Mouse (Mus musculus) embryonic fibroblast, embryonic 13.5 days (primary cell): Measurements from ENCODE around the gene Ccr10. TPM values are rescaled to one million over a fixed set of nuclear protein-coding genes. Genes with fewer than 3 reads are reported as not detected.

ENCODE experiments used
- H3K27ac ChIP-seq: 2 replicates; pipeline ENCODE4 v1.5.1; 2012; ENCODE audit warnings: low read length, control low read depth, inconsistent platforms; ENCODE audit not compliant: insufficient read depth
- H3K4me1 ChIP-seq: 2 replicates; pipeline ENCODE4 v1.6.1; 2011; ENCODE audit warnings: low read length; ENCODE audit not compliant: control insufficient read depth, insufficient read depth
- H3K4me3 ChIP-seq: 2 replicates; pipeline ENCODE4 v1.5.1; 2011; ENCODE audit warnings: mild to moderate bottlenecking, control low read depth, low read length; ENCODE audit not compliant: insufficient read depth
- CTCF ChIP-seq: IDR thresholded peaks from 2 replicates; pipeline ENCODE4 v1.5.1; 2011; ENCODE audit warnings: mild to moderate bottlenecking, control low read depth, low read length, moderate library complexity, borderline replicate concordance; ENCODE audit not compliant: insufficient read depth
- POLR2A ChIP-seq: IDR thresholded peaks from 2 replicates; pipeline ENCODE4 v1.6.1; 2011; ENCODE audit warnings: low read depth, mild to moderate bottlenecking, control low read depth, low read length, moderate library complexity
- polyA plus RNA-seq: library from polyadenylated mRNA; stranded (reverse); fragments of >200 nt; gene quantifications from 2 replicates; pipeline ENCODE4 v1.2.4, GENCODE M21; 2011; ENCODE audit warnings: low read depth; ENCODE audit not compliant: missing spikeins, insufficient read length

The Ccr10 gene
- polyA plus RNA-seq, 1 experiment, result not detected

DNA sequence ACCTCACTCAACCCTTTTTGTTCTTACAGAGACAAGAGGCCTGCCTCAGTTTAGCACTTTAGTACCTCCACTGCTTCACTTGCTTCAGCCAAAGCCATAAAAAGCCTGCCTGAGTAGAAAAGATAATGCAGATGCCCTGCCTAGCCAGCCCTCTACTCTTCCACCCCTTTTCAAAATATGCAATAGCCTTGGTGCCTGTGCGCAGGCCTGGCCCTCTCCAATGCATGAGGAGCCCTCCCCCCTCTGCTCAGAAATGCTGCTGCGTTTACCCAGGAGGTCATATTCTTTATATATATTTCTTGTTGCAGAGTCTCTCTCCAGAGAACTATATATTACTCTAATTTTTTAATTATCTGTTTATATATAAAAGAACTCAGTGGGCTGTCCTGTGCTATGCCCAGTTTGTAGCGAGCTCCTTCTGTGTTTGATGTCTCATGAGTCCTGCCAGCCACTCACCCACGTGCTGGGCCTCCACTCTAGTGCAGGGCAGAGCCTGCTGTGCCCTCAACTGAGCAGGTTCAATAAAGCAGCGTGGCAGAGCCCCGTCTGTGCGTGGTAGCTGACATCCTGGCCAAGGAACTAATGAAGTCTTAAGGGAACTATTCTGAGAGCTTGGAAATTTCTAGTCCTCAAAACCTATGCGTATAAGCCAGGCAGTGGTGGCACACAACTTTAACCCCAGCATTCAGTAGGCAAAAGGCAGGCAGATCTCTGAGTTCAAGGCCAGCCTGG is 15.1 kb upstream of the Ccr10 start:
- Histone ChIP-seq H3K4me3 (no peak overlapping the region), H3K27ac (peak overlapping the region; percentile 79), H3K4me1 (peaks cover 7% of the 10 kb centered on the region)
- TF ChIP-seq CTCF, result no peak
- no peak for TF ChIP-seq POLR2A

DNA sequence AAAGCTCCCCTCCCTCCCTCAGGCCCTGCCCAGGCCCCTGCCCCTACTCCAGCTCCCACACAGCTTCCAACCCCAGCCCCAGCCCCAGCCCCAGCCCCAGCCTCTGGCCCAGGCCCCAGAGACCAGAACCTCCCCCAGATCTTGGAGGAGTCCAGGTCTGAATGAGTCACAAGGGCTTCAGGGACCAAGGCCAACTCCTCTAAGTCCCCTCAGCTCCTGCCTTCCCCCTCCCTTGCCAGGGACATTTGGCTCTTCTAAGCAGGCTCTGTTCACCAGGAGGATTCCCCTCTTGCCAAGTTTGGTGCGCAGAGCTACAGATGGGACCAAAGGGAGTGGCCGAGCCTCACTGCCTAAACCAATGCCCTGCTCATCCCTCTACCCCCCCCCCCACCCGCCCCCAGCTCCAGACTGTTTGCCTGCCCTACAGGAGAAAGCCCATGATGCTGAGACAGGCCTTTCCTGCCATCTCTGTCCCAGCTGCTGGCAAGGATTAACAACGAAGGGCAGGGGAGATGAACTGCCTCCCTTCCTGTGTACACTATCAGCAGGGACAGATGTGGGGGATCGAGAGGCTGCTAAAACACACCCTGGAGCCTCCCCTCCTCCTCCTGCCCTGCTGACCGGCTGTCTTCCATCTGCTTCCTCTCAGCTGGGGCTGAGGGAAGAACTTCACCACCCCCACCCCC is 14.4 kb upstream of the Ccr10 start:
- Histone ChIP-seq H3K4me3 (no peak overlapping the region), H3K27ac (peak overlapping the region; percentile 79), H3K4me1 (peaks cover 7% of the 10 kb centered on the region)
- TF ChIP-seq CTCF, result no peak
- peak; percentile 38; the same call in 1 of the 2 replicates for TF ChIP-seq POLR2A

DNA sequence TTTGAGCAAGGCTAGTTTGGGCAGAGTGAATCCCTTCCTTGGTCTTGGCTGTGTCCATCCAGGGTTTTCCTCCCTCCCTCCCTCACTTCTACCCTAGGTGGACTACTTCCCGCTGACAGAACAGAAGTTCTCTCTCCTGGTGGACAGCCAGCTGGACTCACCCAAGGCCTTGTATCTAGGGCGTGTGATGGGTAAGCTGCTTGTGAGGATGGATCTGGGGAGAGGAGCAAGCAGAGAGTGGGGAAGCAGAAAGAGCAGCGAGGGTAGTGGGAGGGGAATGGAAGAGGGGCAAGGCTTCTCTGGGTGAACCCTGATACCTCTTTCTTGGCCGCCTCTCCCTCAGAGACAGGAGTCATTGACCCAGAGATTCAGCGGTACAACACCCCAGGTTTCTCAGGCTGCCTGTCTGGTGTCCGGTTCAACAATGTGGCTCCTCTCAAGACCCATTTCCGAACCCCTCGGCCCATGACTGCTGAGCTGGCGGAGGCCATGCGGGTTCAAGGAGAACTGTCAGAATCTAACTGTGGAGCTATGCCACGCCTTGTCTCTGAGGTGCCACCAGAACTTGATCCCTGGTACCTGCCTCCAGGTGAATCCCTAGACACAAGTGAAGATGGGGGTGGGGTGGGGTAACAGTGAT is 13.0 kb upstream of the Ccr10 start:
- no peak for TF ChIP-seq POLR2A
- Histone ChIP-seq H3K4me3 (no peak overlapping the region), H3K4me1 (peaks cover 7% of the 10 kb centered on the region), H3K27ac (no peak overlapping the region)

DNA sequence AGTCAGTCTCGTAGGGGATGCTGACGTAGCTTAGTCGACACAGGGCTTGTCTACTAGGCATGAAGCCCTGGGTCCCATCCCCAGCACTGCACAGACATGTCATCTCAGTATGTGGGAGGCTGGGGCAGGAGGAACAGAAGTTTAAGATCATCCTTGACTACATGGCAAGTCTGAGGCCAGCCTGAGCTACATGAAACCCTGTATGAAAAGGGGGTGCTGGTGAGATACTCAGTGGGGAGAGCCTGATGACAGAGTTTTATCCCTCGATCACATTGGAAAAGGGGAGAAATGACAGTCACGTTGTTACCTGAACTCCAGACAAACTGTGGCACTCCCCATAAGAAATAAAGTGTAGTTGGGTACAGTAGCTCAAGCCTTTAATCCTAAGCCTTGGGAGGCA is 12.3 kb upstream of the Ccr10 start:
- peaks cover 7% of the 10 kb centered on the region for H3K4me1 ChIP-seq

DNA sequence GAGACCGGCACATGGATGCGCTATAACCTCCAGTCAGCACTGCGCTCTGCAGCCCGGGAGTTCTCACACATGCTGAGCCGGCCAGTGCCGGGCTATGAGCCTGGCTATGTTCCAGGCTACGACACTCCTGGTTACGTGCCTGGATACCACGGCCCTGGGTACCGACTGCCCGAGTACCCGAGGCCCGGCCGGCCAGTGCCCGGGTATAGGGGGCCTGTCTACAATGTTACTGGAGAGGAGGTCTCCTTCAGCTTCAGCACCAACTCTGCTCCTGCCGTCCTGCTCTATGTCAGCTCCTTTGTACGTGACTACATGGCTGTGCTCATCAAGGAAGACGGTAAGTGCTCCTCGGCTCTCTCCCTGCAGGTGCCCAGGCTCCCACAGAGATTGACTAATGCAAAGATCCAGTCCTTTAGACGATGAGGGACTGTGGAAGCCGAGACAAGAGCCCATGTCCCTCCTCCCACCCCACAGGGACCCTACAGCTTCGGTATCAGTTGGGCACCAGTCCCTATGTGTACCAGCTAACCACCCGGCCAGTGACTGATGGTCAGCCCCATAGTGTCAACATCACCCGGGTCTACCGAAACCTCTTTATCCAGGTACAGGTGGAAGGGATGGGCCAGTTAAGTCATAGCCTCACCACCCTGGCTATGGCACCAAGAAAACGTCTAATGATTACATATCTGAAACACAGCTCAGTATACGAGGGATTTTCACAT is 11.4 kb upstream of the Ccr10 start:
- TF ChIP-seq POLR2A, result no peak
- TF ChIP-seq CTCF, result no peak
- no peak overlapping the region for H3K4me3 ChIP-seq
- no peak overlapping the region for H3K27ac ChIP-seq

More for the DNA sequence above, 12.3 kb upstream of the Ccr10 start:
- Histone ChIP-seq H3K4me3 (no peak overlapping the region), H3K27ac (no peak overlapping the region)
- TF ChIP-seq POLR2A, result no peak
- TF ChIP-seq CTCF, result no peak

DNA sequence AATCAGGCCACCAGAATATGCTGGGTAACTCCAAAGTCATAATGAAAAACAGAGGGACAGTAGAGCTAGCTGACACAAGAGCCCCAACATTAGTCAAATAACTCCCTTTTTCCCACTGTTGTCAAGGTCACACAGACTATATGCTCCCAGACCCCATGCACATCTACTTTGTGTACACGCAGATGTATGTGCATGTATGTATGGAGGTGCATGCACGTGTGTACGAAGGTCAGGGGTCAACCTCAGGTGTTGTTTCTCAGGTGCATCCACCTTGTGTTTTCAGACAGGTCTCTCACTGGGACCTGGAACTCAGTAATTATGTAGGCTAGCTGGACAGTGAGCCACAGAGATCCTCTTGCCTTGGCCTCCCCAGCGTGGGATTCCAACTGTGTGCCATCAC is 10.2 kb upstream of the Ccr10 start:
- H3K4me1 ChIP-seq, result peaks cover 5% of the 10 kb centered on the region
- no peak overlapping the region for H3K27ac ChIP-seq
- TF ChIP-seq CTCF (no peak), POLR2A (no peak)
- no peak overlapping the region for H3K4me3 ChIP-seq

More for the DNA sequence above, 11.4 kb upstream of the Ccr10 start:
- H3K4me1 ChIP-seq, result peaks cover 7% of the 10 kb centered on the region

DNA sequence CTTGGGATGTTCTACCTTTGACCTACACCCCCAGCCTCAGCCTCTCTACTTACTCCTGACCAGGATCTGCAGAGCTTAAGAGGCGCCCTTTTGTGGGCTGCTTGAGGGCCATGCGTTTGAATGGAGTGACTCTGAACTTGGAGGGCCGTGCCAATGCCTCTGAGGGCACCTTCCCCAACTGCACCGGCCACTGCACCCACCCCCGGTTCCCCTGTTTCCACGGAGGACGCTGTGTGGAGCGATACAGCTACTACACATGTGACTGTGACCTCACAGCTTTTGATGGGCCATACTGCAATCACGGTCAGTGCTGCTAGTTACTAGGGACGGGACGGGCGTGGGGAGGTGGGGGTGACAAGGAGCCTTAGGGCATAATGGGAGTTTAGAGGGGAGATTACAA is 9.7 kb upstream of the Ccr10 start:
- Histone ChIP-seq H3K4me3 (no peak overlapping the region), H3K27ac (no peak overlapping the region), H3K4me1 (peaks cover 2% of the 10 kb centered on the region)
- TF ChIP-seq POLR2A (no peak), CTCF (no peak)

DNA sequence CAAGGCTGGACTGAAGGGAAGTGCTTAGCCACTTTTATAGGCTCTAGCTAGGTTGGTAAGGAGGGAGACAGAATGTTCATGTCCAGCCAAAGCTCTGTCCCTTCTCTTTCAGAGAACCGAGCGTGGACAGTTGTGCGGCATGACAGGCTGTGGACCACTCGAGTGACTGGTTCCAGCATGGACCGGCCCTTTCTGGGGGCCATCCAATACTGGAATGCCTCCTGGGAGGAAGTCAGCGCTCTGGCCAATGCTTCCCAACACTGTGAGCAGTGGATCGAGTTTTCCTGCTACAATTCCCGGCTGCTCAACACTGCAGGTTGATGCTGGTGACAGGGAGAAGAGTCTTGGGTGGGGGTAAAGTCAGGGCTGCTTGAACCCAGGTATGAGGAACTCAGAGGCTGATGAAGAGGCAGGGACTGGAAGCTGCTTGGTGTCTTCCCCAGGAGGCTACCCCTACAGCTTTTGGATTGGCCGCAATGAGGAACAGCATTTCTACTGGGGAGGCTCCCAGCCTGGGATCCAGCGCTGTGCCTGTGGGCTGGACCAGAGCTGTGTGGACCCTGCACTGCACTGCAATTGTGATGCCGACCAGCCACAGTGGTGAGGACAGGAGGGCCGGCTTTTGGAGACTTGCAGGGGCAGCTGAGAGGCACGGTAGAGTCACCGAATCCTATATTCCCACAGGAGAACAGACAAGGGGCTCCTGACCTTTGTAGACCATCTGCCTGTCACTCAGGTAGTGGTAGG is 7.7 kb upstream of the Ccr10 start:
- Histone ChIP-seq H3K4me1 (no peaks in the 10 kb centered on the region), H3K27ac (no peak overlapping the region), H3K4me3 (no peak overlapping the region)
- TF ChIP-seq POLR2A, result no peak
- no peak for TF ChIP-seq CTCF

DNA sequence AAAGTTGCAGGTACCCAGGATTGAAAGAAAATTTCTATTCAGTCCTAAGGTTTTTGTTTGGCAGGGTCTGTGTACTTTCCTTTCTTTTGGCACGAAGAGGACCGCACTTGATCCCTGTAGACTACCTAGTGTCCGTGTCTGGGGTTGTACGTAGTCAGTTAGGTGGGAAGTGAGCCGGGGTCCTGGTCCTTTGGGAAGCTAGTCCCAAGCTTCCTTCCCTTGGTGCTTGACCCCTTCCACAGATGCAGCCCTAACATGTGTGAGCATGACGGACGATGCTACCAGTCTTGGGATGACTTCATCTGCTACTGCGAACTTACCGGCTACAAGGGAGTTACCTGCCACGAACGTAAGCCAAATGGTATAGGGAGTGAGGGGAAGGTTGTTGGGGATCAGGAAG is 6.7 kb upstream of the Ccr10 start:
- Histone ChIP-seq H3K27ac (no peak overlapping the region), H3K4me3 (no peak overlapping the region), H3K4me1 (no peaks in the 10 kb centered on the region)
- TF ChIP-seq CTCF, result no peak
- no peak for TF ChIP-seq POLR2A
